Mouse (Mus musculus) MEL (cell line): ENCODE results near the gene Cdkn2aipnl. TPM values are rescaled to one million over a fixed set of nuclear protein-coding genes. Genes with fewer than 3 reads are reported as not detected.
A peak's percentile ranks its signal among the peaks of the same experiment; 100 is the strongest.

ENCODE experiments used
- DNase-seq: peaks from one replicate; pipeline ENCODE4 v3.0.0; 2011; ENCODE audit warnings: low read depth, low spot score
- H3K27ac ChIP-seq: 2 replicates; pipeline ENCODE4 v1.5.1; 2012; ENCODE audit warnings: low read depth, mild to moderate bottlenecking, control low read depth, low read length, moderate library complexity; ENCODE audit not compliant: control insufficient read depth
- H3K27me3 ChIP-seq, 2 experiments: fragments of 150-350 bp in 1 of 2; sonication (generic) in 1 of 2; 2 replicates each; pipeline ENCODE4 v1.6.1; 2012; ENCODE audit warnings: low read length in 2 of 2, mild to moderate bottlenecking in 2 of 2, improper control_type of control experiment in 1 of 2, moderate library complexity in 1 of 2; ENCODE audit not compliant: insufficient read depth in 2 of 2, control insufficient read depth in 1 of 2
- H3K36me3 ChIP-seq, 2 experiments: 2 replicates each; pipeline ENCODE4 v1.6.1; 2012 to 2014; ENCODE audit warnings: low read length in 2 of 2, improper control_type of control experiment in 1 of 2, inconsistent platforms in 1 of 2, mild to moderate bottlenecking in 1 of 2; ENCODE audit not compliant: insufficient read depth in 2 of 2, control insufficient read depth in 1 of 2
- H3K4me1 ChIP-seq, 2 experiments: fragments of 150-350 bp in 1 of 2; sonication (generic) in 1 of 2; 2 replicates each; pipeline ENCODE4 v1.6.1; 2012; ENCODE audit warnings: low read length in 2 of 2, improper control_type of control experiment in 1 of 2, mild to moderate bottlenecking in 1 of 2; ENCODE audit not compliant: insufficient read depth in 2 of 2, control insufficient read depth in 1 of 2
- H3K4me3 ChIP-seq, 2 experiments: fragments of 150-350 bp in 1 of 2; sonication (generic) in 1 of 2; 2 replicates each; pipeline ENCODE4 v1.5.1; 2012; ENCODE audit warnings: low read depth in 2 of 2, low read length in 2 of 2, mild to moderate bottlenecking in 2 of 2, moderate library complexity in 2 of 2, control low read depth in 1 of 2, improper control_type of control experiment in 1 of 2; ENCODE audit not compliant: control insufficient read depth in 1 of 2, insufficient read depth in 1 of 2
- H3K79me2 ChIP-seq: 2 replicates; pipeline ENCODE4 v1.6.1; 2012; ENCODE audit warnings: mild to moderate bottlenecking, low read length, moderate library complexity; ENCODE audit not compliant: control insufficient read depth, poor library complexity, insufficient read depth
- H3K9ac ChIP-seq: 2 replicates; pipeline ENCODE4 v1.6.1; 2012; ENCODE audit warnings: low read depth, mild to moderate bottlenecking, control low read depth, low read length, moderate library complexity; ENCODE audit not compliant: control insufficient read depth, poor library complexity, severe bottlenecking
- H3K9me3 ChIP-seq: fragments of 150-350 bp; sonication (generic); replicated peaks from 2 replicates; pipeline ENCODE4 v1.6.1; 2012; ENCODE audit warnings: mild to moderate bottlenecking, low read length, improper control_type of control experiment, moderate library complexity; ENCODE audit not compliant: insufficient read depth
- BHLHE40 ChIP-seq: IDR thresholded peaks from 2 replicates; pipeline ENCODE4 v1.6.1; 2012; ENCODE audit warnings: low read depth, mild to moderate bottlenecking, inconsistent platforms, low read length, improper control_type of control experiment, borderline replicate concordance
- CHD1 ChIP-seq: IDR thresholded peaks from 2 replicates; pipeline ENCODE4 v1.6.1; 2012; ENCODE audit warnings: low read depth, mild to moderate bottlenecking, inconsistent platforms, low read length, improper control_type of control experiment
- CHD2 ChIP-seq: IDR thresholded peaks from 2 replicates; pipeline ENCODE4 v1.6.1; 2011; ENCODE audit warnings: low read length, improper control_type of control experiment
- CTCF ChIP-seq, 3 experiments: IDR thresholded peaks in 2 of 3; conservative IDR thresholded peaks in 1 of 3; 2 replicates each; pipeline ENCODE4 v1.5.1; 2011 to 2012; ENCODE audit warnings: low read length in 3 of 3, low read depth in 2 of 3, mild to moderate bottlenecking in 2 of 3, improper control_type of control experiment in 1 of 3, inconsistent platforms in 1 of 3, mixed read lengths in 1 of 3, moderate library complexity in 1 of 3; ENCODE audit not compliant: control insufficient read depth in 1 of 3, insufficient read depth in 1 of 3, poor library complexity in 1 of 3, severe bottlenecking in 1 of 3
- ELF1 ChIP-seq: IDR thresholded peaks from 2 replicates; pipeline ENCODE4 v1.6.1; 2014; ENCODE audit warnings: low read depth, mild to moderate bottlenecking, inconsistent platforms, low read length, improper control_type of control experiment, moderate library complexity
- EP300 ChIP-seq, 2 experiments: IDR thresholded peaks; 2 replicates each; pipeline ENCODE4 v1.6.1; 2011; ENCODE audit warnings: improper control_type of control experiment in 2 of 2, low read length in 2 of 2, low read depth in 1 of 2, mild to moderate bottlenecking in 1 of 2
- GABPA ChIP-seq: IDR thresholded peaks from 2 replicates; pipeline ENCODE4 v1.6.1; 2012; ENCODE audit warnings: low read depth, mild to moderate bottlenecking, inconsistent platforms, low read length, improper control_type of control experiment, moderate library complexity
- HCFC1 ChIP-seq: IDR thresholded peaks from 2 replicates; pipeline ENCODE4 v1.6.1; 2012; ENCODE audit warnings: low read depth, mild to moderate bottlenecking, inconsistent platforms, low read length, improper control_type of control experiment, moderate library complexity
- JUND ChIP-seq: IDR thresholded peaks from 2 replicates; pipeline ENCODE4 v1.6.1; 2011; ENCODE audit warnings: low read depth, mild to moderate bottlenecking, improper control_type of control experiment, low read length
- KAT2A ChIP-seq: conservative IDR thresholded peaks from 2 replicates; pipeline ENCODE4 v1.6.1; 2012; ENCODE audit warnings: low read depth, low read length, improper control_type of control experiment, inconsistent platforms
- MAFK ChIP-seq: IDR thresholded peaks from 2 replicates; pipeline ENCODE4 v1.6.1; 2011; ENCODE audit warnings: low read depth, mild to moderate bottlenecking, low read length, improper control_type of control experiment, borderline replicate concordance
- MAX ChIP-seq: IDR thresholded peaks from 2 replicates; pipeline ENCODE4 v1.6.1; 2011; ENCODE audit warnings: low read length, improper control_type of control experiment
- MAZ ChIP-seq: IDR thresholded peaks from 2 replicates; pipeline ENCODE4 v1.6.1; 2012; ENCODE audit warnings: low read depth, mild to moderate bottlenecking, inconsistent platforms, low read length, improper control_type of control experiment
- MYB ChIP-seq: IDR thresholded peaks from 2 replicates; pipeline ENCODE4 v1.6.1; 2011; ENCODE audit warnings: mild to moderate bottlenecking, low read depth, low read length, improper control_type of control experiment
- MYC ChIP-seq: IDR thresholded peaks from 2 replicates; pipeline ENCODE4 v1.6.1; 2011; ENCODE audit warnings: low read depth, mild to moderate bottlenecking, low read length, improper control_type of control experiment, moderate library complexity
- NELFE ChIP-seq: IDR thresholded peaks from 2 replicates; pipeline ENCODE4 v1.6.1; 2011; ENCODE audit warnings: low read depth, low read length, improper control_type of control experiment
- NRF1 ChIP-seq: IDR thresholded peaks from 2 replicates; pipeline ENCODE4 v1.6.1; 2014; ENCODE audit warnings: low read depth, mild to moderate bottlenecking, inconsistent platforms, low read length, improper control_type of control experiment, moderate library complexity; ENCODE audit not compliant: poor library complexity, insufficient read depth, severe bottlenecking
- POLR2A ChIP-seq, 2 experiments: IDR thresholded peaks; 2 replicates each; pipeline ENCODE4 v1.6.1; 2011 to 2012; ENCODE audit warnings: low read length in 2 of 2, mild to moderate bottlenecking in 2 of 2, control low read depth in 1 of 2, improper control_type of control experiment in 1 of 2, low read depth in 1 of 2, moderate library complexity in 1 of 2; ENCODE audit not compliant: control insufficient read depth in 1 of 2, insufficient read depth in 1 of 2, poor library complexity in 1 of 2
- POLR2AphosphoS2 ChIP-seq: IDR thresholded peaks from 2 replicates; pipeline ENCODE4 v1.6.1; 2011; ENCODE audit warnings: low read length, improper control_type of control experiment
- POLR2AphosphoS5 ChIP-seq: IDR thresholded peaks from 2 replicates; pipeline ENCODE4 v1.6.1; 2012; ENCODE audit warnings: low read depth, borderline replicate concordance, mild to moderate bottlenecking, inconsistent platforms, low read length, moderate library complexity, mixed read lengths
- RAD21 ChIP-seq: IDR thresholded peaks from 2 replicates; pipeline ENCODE4 v1.6.1; 2011; ENCODE audit warnings: mild to moderate bottlenecking, low read depth, low read length, improper control_type of control experiment
- RCOR1 ChIP-seq: IDR thresholded peaks from 2 replicates; pipeline ENCODE4 v1.6.1; 2012; ENCODE audit warnings: low read depth, mild to moderate bottlenecking, inconsistent platforms, low read length, improper control_type of control experiment
- SMC3 ChIP-seq: IDR thresholded peaks from 2 replicates; pipeline ENCODE4 v1.6.1; 2011; ENCODE audit warnings: low read depth, low read length, improper control_type of control experiment
- TAL1 ChIP-seq: IDR thresholded peaks from 2 replicates; pipeline ENCODE4 v1.6.1; 2012; ENCODE audit warnings: mild to moderate bottlenecking, inconsistent platforms, low read length, moderate library complexity, mixed read lengths
- TBP ChIP-seq: IDR thresholded peaks from 2 replicates; pipeline ENCODE4 v1.8.0; 2011; ENCODE audit warnings: low read depth, low read length, improper control_type of control experiment
- UBTF ChIP-seq: IDR thresholded peaks from 2 replicates; pipeline ENCODE4 v1.6.1; 2012; ENCODE audit warnings: low read depth, mild to moderate bottlenecking, inconsistent platforms, low read length, improper control_type of control experiment, moderate library complexity, borderline replicate concordance; ENCODE audit not compliant: insufficient read depth
- USF1 ChIP-seq: IDR thresholded peaks from 2 replicates; pipeline ENCODE4 v1.6.1; 2014; ENCODE audit warnings: low read depth, mild to moderate bottlenecking, inconsistent platforms, low read length, improper control_type of control experiment, moderate library complexity
- USF2 ChIP-seq, 2 experiments: IDR thresholded peaks; 2 replicates each; pipeline ENCODE4 v1.6.1; 2011 to 2012; ENCODE audit warnings: improper control_type of control experiment in 2 of 2, low read length in 2 of 2, borderline replicate concordance in 1 of 2, inconsistent platforms in 1 of 2, low read depth in 1 of 2, mild to moderate bottlenecking in 1 of 2; ENCODE audit not compliant: insufficient read depth in 1 of 2
- ZC3H11A ChIP-seq: IDR thresholded peaks from 2 replicates; pipeline ENCODE4 v1.6.1; 2012; ENCODE audit warnings: low read depth, mild to moderate bottlenecking, inconsistent platforms, low read length, improper control_type of control experiment
- ZKSCAN1 ChIP-seq: IDR thresholded peaks from 2 replicates; pipeline ENCODE4 v1.6.1; 2012; ENCODE audit warnings: low read depth, mild to moderate bottlenecking, inconsistent platforms, low read length, improper control_type of control experiment, moderate library complexity
- polyA plus RNA-seq, 2 experiments: library from polyadenylated mRNA; stranded (reverse) in 1 of 2; unstranded in 1 of 2; fragments of >175 nt in 1 of 2; fragments of >200 nt in 1 of 2; gene quantifications; 2 replicates each; pipeline versions ENCODE4 v1.2.1 to v1.2.4; 2012; ENCODE audit warnings: low replicate concordance in 2 of 2, low read depth in 1 of 2; ENCODE audit not compliant: insufficient read length in 2 of 2, insufficient read depth in 1 of 2, missing spikeins in 1 of 2
- total RNA-seq: library from RNA; depleted of rRNA; stranded (reverse); fragments of 300-350 nt; gene quantifications from 2 replicates; pipeline ENCODE4 v1.2.3, GENCODE M21; 2012

Gene Cdkn2aipnl
- total and polyA plus RNA-seq, 3 experiments = 74.5 to 111 TPM; not detected in 1

DNA sequence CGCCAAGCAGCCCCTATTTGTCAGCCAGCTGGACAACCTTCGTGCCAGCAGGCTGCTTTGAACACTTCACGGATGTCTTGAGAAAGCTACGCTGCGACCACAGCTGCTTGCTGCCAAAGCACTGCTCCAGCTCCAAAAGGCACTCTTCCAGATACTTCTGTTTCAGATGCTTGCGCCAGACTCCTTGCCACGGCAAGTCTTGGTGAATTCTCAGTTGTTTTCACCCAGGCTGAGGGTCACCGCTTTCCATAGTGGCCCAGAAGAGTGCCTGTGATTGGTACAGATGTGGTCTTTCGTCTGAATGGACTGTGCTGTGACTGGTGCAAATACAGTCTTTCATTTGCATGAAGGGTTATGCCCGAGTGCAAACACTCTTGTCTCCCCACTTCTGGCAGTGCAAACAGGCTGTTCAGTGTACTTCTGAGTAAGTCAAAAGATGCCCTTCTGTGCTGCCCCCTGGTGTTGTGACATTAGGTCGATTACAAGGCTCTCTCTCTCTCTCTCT lies 6.4 kb upstream of the Cdkn2aipnl start:
- Histone ChIP-seq H3K36me3 (no peaks in the 10 kb centered on the region), H3K9ac (no peak overlapping the region), H3K4me3 (no peak overlapping the region), H3K4me1 (0 out of 4 replicates have a peak, but pooled peaks cover 0 to 2% of the 10 kb centered on the region in 2 experiments), H3K27ac (no peak overlapping the region), H3K27me3 (no peaks in the 10 kb centered on the region; a peak in 2 of 4 replicates), H3K79me2 (no peaks in the 10 kb centered on the region), H3K9me3 (no peaks in the 10 kb centered on the region)
- DNase-seq = peak; percentile 29
- TF ChIP-seq RAD21 (peak; percentile 13; the same call in 1 of the 2 replicates), POLR2AphosphoS2 (no peak), MAFK (no peak), GABPA (no peak), NRF1 (no peak), MAZ (no peak), ZC3H11A (peak; percentile 26; the same call in 1 of the 2 replicates), NELFE (no peak), ELF1 (no peak), BHLHE40 (no peak), HCFC1 (no peak), USF2 (IDR thresholded peaks at IDR 0.05; ENCODE audit: borderline replicate concordance in 1 of 2, insufficient read depth in 1 of 2, low read depth in 1 of 2, low read length in 2 of 2) (no peak), TAL1 (no peak), CHD1 (no peak), KAT2A (no peak), ZKSCAN1 (no peak), CHD2 (no peak), SMC3 (peak; percentile 33; the same call in 1 of the 2 replicates), RCOR1 (no peak), USF1 (no peak), EP300 (IDR thresholded peaks at IDR 0.05; ENCODE audit: low read depth in 1 of 2, low read length in 2 of 2) (no peak), TBP (no peak), CTCF (IDR thresholded peaks at IDR 0.05 in 2 of 3, conservative IDR thresholded peaks at IDR 0.05 in 1 of 3; ENCODE audit: control insufficient read depth in 1 of 3, insufficient read depth in 1 of 3, low read depth in 2 of 3, low read length in 3 of 3, poor library complexity in 1 of 3, severe bottlenecking in 1 of 3) (peak in 2 of 3 experiments; percentile 15 to 30; a peak in 2 of 6 replicates), JUND (no peak), POLR2AphosphoS5 (no peak), MAX (no peak), UBTF (no peak), MYC (no peak), POLR2A (IDR thresholded peaks at IDR 0.05; ENCODE audit: control insufficient read depth in 1 of 2, insufficient read depth in 1 of 2, low read depth in 1 of 2, low read length in 2 of 2, poor library complexity in 1 of 2) (no peak), MYB (no peak)
